Mouse (Mus musculus): ENCODE results near the gene Ciita.
A peak's percentile ranks its signal among the peaks of the same experiment; 100 is the strongest.

The Ciita gene

DNA sequence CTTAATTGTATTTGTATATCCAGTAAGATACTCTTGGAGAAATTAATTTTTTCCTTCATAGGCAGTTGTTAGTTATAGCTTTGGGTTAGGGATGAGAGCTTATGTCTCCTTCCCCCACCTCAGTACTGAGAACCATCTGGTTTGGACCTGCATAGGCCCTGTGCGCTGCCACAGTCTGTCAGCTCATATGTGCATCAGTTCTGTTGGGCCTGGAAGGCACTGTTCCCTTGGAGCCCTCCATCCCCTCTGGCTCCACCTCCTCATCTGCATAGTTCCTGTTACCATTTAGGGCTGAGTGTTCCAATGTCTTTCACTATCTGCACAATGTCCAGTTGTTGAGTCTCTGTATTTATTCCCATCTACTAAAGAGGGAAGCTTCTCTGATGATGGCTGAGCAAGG lies 11.7 kb upstream of the Ciita start:
- DNase-seq (ENCODE audit: extremely low read depth, insufficient read length, low spot score): no peak

DNA sequence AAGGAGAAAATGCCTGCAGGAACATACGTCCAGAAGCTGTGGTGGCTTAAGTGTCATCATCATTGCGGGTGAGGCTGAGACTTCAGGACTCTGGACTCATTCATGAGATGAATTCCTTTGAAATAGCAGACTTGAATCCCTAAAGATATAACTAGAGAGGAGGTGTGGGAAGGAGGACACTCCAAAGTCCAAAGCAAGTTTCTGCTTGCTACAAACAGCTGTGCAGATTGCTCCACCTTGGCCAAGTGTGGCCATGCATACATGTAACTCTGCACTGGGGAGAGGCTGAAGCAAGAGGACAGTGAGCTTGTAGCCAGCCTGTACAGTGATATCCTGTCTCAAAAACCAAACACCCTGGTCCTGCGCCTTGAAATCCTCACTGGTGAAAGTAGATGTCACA lies 7.9 kb upstream of the Ciita start:
- DNase-seq (ENCODE audit: extremely low read depth, insufficient read length, low spot score): no peak

DNA sequence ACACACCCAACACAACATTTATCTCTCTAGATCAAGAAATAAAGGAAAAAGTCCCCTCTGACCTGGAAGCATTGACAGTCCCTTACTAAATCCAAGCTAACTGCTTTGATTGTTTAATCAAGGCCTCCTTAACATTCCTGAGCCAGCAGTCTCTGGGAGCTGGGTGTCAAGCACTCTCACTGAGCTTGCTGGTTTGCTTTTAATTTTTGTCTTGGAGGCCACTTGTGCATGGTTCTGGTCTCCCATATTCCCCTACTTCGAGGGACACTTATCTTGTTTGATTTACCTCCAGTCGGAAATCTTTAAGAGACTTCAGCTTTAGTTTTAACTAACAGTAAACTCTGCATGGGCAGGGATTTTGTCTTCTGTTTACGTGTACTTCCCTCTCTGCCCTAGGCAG lies 4.9 kb upstream of the Ciita start:
- DNase-seq (ENCODE audit: extremely low read depth, insufficient read length, low spot score): no peak

DNA sequence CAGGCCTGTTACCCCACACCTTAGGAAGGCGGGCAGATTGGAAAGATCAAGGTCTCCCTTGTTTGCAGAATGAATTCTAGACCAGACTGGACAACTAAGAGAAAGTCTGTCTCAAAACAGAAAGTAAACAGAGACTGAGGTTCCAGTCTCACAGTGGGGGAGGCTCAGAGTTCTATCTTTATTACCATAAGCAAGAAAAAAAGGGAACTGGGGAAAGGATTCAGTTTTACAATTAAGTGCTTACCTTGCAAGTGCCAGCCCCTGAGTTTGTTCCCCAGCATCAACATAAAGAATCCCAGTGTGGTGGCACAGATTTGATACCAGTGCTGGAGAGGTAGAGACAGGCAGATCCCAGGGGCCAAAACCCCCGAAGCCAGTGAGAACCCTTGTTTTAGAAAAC lies 3.9 kb upstream of the Ciita start:
- no peak for DNase-seq (ENCODE audit: extremely low read depth, insufficient read length, low spot score)

DNA sequence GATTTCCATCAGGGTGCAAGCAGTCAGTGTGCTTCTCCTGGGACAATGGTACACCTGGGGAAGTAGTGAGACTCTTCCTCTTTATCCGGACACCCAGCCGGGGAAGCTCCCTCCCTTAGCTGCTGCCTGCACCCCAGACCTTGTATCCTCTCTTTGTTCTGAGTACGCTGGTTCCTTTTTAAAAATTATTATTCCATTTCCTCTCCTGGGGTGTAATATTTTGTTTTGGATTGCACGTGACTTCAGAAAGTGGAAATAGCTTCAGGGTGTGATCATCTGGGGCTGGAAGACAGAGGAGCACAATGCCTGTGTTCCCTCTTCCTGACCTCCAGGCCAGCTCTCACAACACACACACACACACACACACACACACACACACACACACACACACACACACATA lies 2.5 kb downstream of the Ciita start:
- DNase-seq (ENCODE audit: extremely low read depth, insufficient read length, low spot score): no peak

DNA sequence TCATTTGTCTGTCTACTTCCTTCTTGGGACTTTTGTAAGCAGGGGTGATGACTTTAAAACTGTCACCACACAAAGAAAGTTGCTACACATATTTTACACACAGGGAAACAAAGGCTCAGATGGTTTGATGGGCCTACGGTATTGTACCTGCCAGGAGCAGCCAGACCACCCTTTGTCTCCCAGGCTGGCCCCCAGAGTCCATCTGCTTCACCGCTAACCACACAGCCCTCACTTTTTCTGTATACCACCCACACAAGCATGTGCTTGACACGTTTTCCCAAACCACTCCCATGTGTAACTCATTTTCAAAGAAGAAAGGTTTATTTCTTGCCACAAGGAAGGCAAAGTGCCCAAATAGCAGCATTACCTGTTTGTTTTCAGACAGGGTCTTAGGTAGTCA lies 7.1 kb downstream of the Ciita start:
- DNase-seq (ENCODE audit: extremely low read depth, insufficient read length, low spot score): no peak

DNA sequence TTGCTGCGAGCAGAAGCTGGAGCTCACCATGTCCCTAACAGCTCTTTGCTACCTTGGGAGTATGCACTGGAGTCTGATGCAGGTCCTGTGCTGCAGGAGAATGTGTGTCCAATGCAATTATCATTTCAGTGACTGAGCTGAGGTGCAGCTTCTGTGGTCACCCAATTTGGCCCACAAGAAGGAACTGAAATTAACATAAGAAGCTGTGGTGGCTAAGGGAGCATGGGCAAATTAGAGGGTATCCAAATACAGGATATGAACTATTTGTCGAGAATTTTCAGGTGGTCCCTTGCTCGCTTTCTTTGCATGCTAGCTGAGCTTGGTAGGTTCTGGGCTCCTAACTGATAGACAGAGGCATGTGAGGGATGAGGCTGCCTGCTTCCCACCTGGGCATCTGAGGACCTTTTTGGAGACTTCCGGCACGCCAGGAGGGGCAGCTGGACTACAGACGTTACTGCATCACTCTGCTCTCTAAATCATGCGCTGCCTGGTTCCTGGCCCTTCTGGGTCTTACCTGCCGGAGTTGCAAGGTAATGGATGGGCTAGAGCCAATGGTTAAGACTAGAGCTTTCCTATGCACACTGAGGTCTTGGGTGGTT lies 8.1 kb downstream of the Ciita start:
- no peak for DNase-seq (ENCODE audit: extremely low read depth, insufficient read length, low spot score)

DNA sequence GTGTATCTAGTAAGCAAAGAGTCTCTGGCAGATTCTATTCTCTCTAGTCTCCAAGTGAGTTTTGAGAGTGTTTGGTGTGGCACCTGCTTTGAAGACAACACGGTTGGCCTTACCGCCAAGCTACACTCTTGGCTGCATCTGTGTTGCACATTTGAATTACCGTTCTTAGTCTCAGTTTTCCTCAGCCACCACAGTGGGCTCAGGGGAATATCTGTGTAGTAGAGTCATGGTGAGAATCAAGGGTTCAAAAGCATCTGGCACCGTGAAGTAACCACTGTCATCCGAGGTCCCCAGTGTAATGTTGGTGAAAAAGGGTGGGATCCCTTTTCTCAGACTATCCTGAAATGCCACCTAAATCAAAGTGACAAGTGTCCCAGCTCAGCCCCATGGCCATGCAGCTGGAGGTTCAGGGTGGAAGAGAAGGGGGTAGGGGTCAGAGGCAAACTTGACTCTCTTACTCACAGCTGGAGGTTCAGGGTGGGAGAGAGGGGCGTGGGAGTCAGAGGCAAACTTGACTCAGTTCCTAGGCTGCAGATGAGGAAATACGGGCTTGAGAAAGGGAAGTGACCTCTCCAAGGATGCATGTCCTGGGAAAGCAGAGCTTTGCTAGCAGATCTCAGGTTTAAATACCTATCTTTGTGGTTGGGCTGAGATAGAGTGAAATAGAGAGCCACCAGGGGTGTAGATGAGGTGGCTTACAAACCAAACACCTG lies 9.1 kb downstream of the Ciita start:
- no peak for DNase-seq (ENCODE audit: extremely low read depth, insufficient read length, low spot score)

DNA sequence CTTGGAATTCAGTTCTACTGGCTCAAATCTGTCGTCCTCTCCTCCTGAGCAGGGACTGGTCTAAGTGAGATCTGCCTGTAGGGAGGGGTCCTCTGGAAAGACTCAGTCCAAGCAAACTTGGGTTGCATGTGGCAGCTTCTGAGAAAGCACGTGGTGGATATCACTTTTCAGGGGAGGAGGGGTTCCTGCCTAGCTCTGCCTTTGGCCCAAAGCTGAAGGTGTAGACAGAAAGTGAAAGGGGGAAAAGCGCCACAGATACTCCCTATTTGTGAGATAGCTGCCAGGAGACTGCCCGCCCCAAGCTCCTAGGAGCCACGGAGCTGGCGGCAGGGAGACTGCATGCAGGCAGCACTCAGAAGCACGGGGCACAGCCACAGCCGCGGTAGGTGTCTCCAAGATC lies 9.6 kb downstream of the Ciita start:
- DNase-seq (ENCODE audit: extremely low read depth, insufficient read length, low spot score): no peak

DNA sequence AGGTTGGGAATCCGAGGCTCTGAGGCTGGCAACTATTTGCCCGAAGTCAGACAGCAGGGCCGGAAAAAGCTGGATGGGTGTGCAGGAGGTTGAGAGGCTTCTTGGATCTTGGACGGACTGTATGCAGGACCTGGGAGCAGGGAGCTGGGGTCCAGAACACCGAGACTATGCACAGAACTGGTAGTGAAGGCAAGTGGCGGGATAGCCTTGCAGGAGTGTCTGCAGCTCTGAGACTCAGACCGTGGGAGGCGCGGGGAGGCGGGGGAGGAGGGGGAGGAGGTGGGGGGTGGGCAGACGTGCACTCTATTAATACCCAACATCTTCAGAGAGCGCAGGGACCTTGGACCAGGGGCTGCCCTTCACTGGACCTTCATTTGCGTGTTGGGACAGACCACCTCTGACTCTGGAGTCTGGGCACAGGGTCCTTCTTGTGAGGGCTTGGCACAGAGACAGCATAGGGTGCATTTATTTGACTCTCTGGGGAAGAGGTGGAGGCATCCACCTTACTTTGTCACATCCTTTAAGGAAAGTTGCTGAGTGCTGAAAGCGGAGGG lies 10.1 kb downstream of the Ciita start:
- no peak for DNase-seq (ENCODE audit: extremely low read depth, insufficient read length, low spot score)

DNA sequence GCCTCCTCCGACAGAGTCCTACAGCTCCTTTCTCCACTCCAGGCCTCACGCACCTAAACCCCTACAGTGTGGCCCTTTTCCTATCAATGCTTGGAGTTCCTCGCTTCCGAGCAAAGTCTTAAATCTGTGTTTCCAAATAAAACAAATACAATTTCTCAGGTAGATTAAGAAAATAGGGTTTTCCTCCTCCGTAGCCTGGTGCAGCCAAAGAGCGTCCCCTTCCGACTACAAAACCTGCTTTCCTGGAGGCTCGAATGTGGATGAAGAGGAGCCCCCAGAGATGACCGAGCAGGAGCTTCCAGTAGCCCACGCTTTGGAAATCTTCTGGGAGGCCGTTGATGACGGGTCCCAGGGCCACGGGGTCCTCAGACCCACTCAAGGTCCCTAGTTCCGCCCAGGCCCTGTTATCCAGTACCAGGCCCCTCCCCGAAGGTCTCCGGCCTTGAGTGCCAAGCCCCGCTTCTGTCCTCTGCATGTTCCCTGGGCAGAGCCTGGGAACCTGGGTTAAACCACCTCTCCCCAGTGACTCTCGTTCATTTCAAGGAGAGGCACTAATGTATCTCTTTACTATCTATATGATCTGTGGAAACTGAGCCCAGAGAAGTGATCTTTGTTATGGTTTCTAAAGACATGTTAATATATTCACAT lies 10.8 kb downstream of the Ciita start:
- no peak for DNase-seq (ENCODE audit: extremely low read depth, insufficient read length, low spot score)

DNA sequence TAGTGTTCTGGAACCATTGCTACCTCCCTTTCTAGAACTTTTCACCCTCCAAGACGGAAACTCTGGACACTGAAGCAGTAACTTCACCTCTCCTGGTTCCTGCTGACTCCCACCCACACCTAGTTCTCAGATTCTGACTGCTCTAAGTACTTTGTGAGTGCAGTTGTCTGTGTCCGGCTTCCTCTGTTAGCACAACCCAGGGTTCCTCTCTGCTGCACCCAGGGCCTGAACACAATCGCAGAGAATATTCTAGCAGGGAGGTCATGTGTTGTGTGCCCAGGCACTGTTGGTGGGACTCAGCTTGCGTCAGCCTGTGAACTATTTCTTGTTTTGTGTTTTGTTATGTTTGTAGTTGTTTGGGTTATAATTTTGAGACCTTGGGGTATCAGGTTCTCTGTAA lies 11.9 kb downstream of the Ciita start:
- DNase-seq (ENCODE audit: extremely low read depth, insufficient read length, low spot score): no peak

DNA sequence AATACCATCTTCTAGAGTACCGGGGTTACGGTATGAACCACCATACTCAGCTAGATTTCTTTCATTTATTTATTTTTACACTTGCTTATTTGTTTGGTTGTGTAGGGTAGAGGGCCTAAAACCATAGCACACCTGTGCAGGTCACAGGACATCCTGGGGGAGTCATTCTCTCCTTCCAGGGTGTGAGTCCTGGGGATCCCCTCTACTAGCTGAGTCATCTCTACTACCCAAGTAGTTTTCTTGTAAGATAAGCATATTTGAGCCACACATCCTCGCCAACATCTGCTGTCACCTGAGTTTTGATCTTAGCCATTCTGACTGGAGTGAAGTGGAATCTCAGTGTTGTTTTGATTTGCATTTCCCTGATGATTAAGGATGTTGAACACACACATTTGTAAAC lies 12.7 kb downstream of the Ciita start:
- DNase-seq (ENCODE audit: extremely low read depth, insufficient read length, low spot score): no peak

DNA sequence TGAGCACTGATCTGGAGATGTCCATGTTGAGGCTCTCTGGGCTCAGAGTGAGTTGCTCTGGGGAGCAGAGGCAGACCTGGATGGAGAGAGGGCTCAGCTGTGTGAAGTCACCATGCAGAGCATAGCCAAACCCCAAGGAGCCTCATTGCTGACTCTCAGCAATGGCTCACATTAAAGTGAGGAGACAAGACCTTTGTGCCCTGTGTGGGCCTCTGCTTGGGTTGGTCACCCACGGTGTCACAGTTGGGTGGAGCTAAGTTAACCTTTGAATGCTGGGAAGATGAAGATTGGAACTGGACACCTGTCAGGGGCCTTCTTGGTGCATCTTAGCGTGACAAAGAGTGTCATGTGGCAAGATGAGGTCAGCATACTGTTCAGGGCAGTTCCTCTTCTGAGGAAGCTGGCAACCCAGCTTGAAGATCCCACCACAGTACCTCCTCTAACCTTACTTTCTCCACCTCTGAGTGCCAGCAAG lies 16.0 kb downstream of the Ciita start:
- no peak for DNase-seq (ENCODE audit: extremely low read depth, insufficient read length, low spot score)

DNA sequence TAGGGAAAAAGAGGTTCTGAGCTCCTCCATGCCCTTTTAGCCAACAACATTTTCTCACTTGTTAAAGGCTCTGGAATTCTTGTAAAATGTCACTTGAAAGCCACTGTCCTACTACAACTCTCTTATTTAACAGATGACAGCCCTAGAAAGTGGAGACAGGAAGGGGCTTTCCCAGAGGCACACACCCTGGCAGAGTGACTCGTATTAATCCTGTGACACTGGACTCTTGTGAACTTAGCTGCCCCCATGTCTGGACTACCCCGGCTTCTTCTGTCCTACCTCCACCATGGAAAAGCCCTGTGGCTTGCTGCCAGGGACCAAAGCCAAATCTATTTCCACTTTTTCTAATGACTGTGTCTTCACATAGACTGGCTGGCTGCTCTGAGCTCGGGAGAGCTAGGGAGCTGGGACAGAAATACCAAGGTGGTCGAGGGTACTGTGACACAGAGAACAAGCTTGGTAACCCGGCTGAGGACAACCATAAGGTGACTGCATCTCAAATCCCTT lies 18.3 kb downstream of the Ciita start:
- DNase-seq (ENCODE audit: extremely low read depth, insufficient read length, low spot score): no peak

DNA sequence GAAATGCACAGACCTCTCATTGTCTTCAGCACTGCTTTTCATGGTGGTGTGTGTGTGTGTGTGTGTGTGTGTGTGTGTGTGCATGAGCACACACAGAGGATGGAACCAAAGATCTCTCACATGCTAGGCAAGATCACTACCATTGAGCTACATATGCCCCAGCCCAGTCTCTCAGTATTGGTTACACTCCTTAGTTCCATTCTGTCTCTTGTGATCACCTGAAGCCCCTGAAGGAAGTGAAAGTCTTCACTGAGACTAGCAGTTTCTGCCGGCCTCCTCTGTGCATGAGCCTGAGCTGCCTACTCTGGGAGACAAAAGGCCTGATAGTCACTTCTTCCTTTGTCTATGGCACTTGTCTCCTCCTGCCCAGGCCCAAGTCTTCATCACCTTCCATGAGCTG lies 19.3 kb downstream of the Ciita start:
- DNase-seq (ENCODE audit: extremely low read depth, insufficient read length, low spot score): no peak

DNA sequence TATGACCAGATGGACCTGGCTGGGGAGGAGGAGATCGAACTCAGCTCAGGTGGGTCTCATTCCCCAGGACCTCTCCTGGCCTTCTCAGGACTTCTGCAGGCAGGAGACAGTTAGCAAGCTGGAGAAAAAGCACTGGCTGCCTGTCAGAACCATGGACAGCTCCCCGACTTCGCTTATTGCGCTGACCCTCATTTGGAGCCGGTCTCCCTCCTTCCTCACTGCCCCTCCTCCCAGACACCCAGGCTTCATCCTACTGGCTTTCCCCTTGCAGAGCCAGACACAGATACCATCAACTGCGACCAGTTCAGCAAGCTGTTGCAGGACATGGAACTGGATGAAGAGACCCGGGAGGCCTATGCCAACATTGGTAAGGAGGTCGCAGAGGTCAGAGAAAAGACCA lies 22.0 kb downstream of the Ciita start:
- DNase-seq (ENCODE audit: extremely low read depth, insufficient read length, low spot score): no peak

DNA sequence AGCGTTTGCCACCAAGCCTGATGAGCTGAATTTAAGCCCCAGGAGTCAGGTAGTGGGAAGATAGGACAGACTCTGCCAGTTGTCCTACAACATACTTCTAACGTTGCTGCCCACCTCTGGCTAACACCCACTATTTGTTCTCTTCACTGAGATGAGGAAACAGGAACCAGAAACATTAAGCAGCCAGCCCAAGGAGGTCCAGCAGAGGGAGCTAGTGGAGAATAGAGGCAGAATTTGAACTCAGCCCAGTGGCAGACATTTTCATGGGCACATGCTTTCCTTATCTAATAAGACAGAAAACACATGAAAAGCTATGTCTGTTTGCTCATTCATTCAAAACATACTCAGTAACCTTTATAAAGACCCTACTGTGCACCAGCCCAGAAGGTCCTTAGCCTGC lies 23.2 kb downstream of the Ciita start:
- DNase-seq (ENCODE audit: extremely low read depth, insufficient read length, low spot score): no peak

DNA sequence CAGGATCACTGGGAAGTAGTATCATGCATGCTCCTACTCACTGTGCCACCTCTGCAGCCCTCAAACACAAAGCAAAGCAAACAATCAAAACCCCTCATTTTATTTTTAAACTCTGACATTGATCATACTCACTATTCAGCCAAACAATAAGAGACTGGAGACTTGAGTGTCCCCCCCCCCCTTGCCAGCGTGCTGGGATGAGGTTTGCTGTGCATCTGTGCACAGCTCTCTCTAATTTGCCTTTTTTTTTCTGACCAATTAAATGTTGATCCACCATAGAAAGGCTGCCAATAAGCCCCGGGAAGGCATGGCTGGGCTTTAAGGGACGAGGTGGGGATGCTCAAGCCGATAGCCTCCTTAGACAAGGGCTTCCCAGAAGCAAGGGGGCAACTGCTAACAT lies 27.6 kb downstream of the Ciita start:
- no peak for DNase-seq (ENCODE audit: extremely low read depth, insufficient read length, low spot score)

DNA sequence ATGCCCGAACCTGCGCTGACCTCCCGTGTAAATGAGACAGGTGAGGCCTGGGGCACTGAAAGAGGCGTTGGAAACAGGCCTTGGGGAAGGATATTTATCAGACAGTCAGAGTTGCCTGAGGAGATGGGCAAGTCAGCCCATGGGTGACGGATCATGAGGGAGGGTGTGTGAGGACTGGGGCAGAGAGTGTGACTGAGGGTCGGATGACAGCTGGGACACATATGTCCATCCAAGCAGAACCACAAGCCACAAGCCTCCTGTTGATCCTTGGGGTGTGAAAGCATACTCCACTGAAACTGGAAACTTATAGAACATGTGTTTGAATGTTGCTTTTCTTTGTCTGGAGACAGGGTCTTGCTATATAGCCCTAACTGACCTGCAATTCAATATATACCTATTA lies 28.8 kb downstream of the Ciita start:
- DNase-seq (ENCODE audit: extremely low read depth, insufficient read length, low spot score): no peak

DNA sequence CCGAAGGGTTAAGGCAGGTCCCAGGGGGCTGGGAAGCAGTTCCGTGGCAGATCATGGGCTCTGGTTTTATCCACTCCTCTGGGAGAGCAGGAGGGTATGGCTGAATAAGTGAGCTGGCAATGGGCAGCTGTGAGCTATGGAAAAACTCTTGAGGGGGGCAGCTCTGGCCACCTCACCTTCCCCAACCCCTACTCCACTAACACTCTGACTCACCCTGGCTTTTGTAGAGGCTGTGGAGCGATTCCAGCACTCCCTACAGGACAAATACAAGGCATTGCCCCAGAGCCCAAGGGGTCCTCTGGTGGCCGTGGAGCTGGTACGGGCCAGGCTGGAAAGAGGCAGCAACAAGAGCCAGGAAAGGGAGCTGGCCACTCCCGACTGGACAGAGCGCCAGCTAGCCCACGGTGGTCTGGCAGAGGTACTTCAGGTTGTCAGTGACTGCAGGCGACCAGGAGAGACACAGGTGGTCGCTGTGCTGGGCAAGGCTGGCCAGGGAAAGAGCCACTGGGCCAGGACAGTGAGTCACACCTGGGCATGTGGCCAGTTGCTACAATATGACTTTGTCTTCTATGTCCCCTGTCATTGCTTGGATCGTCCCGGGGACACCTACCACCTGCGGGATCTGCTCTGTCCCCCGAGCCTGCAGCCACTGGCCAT lies 30.7 kb downstream of the Ciita start:
- peak; percentile 89 for DNase-seq (ENCODE audit: extremely low read depth, insufficient read length, low spot score)

All from 3134 (cell line).